Mouse (Mus musculus) heart, embryonic 11.5 days (tissue): ENCODE data around the gene Wbp2. TPM values are rescaled to one million over a fixed set of nuclear protein-coding genes. Genes with fewer than 3 reads are reported as not detected.
A peak's percentile ranks its signal among the peaks of the same experiment; 100 is the strongest.
"Not testable (repeated sequence)": the region's sequence is repeated elsewhere in the genome, so short reads cannot be mapped to it uniquely, and the experiment has no call there.

ENCODE experiments used
- ATAC-seq: fragments of 200-750 bp; cut with Nextera tagmentation; replicated peaks from 2 replicates; pipeline ENCODE4 v1.8.0; 2017; ENCODE audit warnings: moderate library complexity; ENCODE audit not compliant: insufficient number of reproducible peaks, low FRiP score, low TSS enrichment
- H3K27ac ChIP-seq: fragments of 300-500 bp; sonication (generic); 2 replicates; pipeline ENCODE4 v1.5.1; 2014; ENCODE audit warnings: mild to moderate bottlenecking, low read depth, low read length
- H3K27me3 ChIP-seq: fragments of 300-500 bp; sonication (generic); 2 replicates; pipeline ENCODE4 v1.6.1; 2014; ENCODE audit warnings: mild to moderate bottlenecking, low read length, mixed read lengths; ENCODE audit not compliant: control insufficient read depth, insufficient read depth
- H3K36me3 ChIP-seq: fragments of 300-500 bp; sonication (generic); 2 replicates; pipeline ENCODE4 v1.6.1; 2014; ENCODE audit warnings: mild to moderate bottlenecking, low read length, moderate library complexity, mixed read lengths; ENCODE audit not compliant: control insufficient read depth, insufficient read depth
- H3K4me1 ChIP-seq: fragments of 300-500 bp; sonication (generic); 2 replicates; pipeline ENCODE4 v1.6.1; 2014; ENCODE audit warnings: low read length; ENCODE audit not compliant: control insufficient read depth, insufficient read depth
- H3K4me2 ChIP-seq: fragments of 300-500 bp; sonication (generic); 2 replicates; pipeline ENCODE4 v1.6.1; 2014; ENCODE audit warnings: mild to moderate bottlenecking, moderate library complexity
- H3K4me3 ChIP-seq: fragments of 300-500 bp; sonication (generic); 2 replicates; pipeline ENCODE4 v1.5.1; 2014; ENCODE audit warnings: low read depth, low read length
- H3K9ac ChIP-seq: fragments of 300-500 bp; sonication (generic); 2 replicates; pipeline ENCODE4 v1.6.1; 2014; ENCODE audit warnings: mild to moderate bottlenecking, low read depth, low read length, moderate library complexity
- H3K9me3 ChIP-seq: fragments of 300-500 bp; sonication (generic); replicated peaks from 2 replicates; pipeline ENCODE4 v1.6.1; 2016; ENCODE audit warnings: low read length; ENCODE audit not compliant: control insufficient read depth
- WGBS: fragments of 180-500 bp; shearing (Covaris S2); extraction: QIAGEN DNeasy Blood & Tissue Kit; methylation state at CpG from one replicate; pipeline ENCODE4 v1.1.7; 2014; ENCODE audit not compliant: insufficient replicate concordance; 5-methylcytosine and 5-hydroxymethylcytosine counted together
- polyA plus RNA-seq: library from polyadenylated mRNA; unstranded; fragments of >200 nt; fragmentation: Nextera tagmentation; extraction: Ambion mirVana; gene quantifications from 2 replicates; pipeline ENCODE4 v1.2.1, GENCODE M21; 2014

The Wbp2 gene
- polyA plus RNA-seq, 1 experiment from 2014 or later: 129 TPM

GRCm38 (mm10) chr11:116099462-116099861 is 12.7 kb upstream of the Wbp2 start:
- H3K36me3 ChIP-seq: no peaks in the 10 kb centered on the region
- 85% methylated on average over 6 of the region's 6 CpGs for WGBS
- H3K9ac ChIP-seq: no peak overlapping the region
- no peak overlapping the region for H3K4me3 ChIP-seq
- H3K27ac ChIP-seq: peak overlapping the region; percentile 92
- no peak for ATAC-seq
- H3K9me3 ChIP-seq: no peaks in the 10 kb centered on the region
- H3K4me1 ChIP-seq: peaks cover 56% of the 10 kb centered on the region
- H3K4me2 ChIP-seq: no peak overlapping the region
- H3K27me3 ChIP-seq: no peaks in the 10 kb centered on the region

GRCm38 (mm10) chr11:116098711-116099460 is 12.1 kb upstream of the Wbp2 start:
- Histone ChIP-seq H3K4me2 (no peak overlapping the region), H3K9me3 (no peaks in the 10 kb centered on the region), H3K36me3 (no peaks in the 10 kb centered on the region), H3K27me3 (no peaks in the 10 kb centered on the region), H3K9ac (no peak overlapping the region), H3K4me3 (no peak overlapping the region), H3K4me1 (peaks cover 51% of the 10 kb centered on the region), H3K27ac (peak overlapping the region; percentile 92)
- no peak for ATAC-seq
- 65% methylated on average over 14 of the region's 14 CpGs for WGBS

- WGBS: 85% methylated on average over 5 of the region's 5 CpGs
- no peaks in the 10 kb centered on the region for H3K36me3 ChIP-seq
- no peak overlapping the region for H3K4me3 ChIP-seq
- H3K9me3 ChIP-seq: no peaks in the 10 kb centered on the region
- no peak overlapping the region for H3K4me2 ChIP-seq
- no peak overlapping the region for H3K9ac ChIP-seq
- no peak overlapping the region for H3K27ac ChIP-seq
- peaks cover 30% of the 10 kb centered on the region for H3K4me1 ChIP-seq
- ATAC-seq: no peak
- no peaks in the 10 kb centered on the region for H3K27me3 ChIP-seq
Observed at GRCm38 (mm10) chr11:116096213-116097108, 9.7 kb upstream of the Wbp2 start.

GRCm38 (mm10) chr11:116095573-116095972 is 8.8 kb upstream of the Wbp2 start:
- no peak for ATAC-seq
- Histone ChIP-seq H3K9me3 (no peaks in the 10 kb centered on the region), H3K4me2 (no peak overlapping the region), H3K4me1 (peaks cover 21% of the 10 kb centered on the region), H3K36me3 (no peaks in the 10 kb centered on the region), H3K27ac (no peak overlapping the region), H3K4me3 (no peak overlapping the region), H3K27me3 (no peaks in the 10 kb centered on the region), H3K9ac (no peak overlapping the region)
- WGBS: 51% methylated on average over 3 of the region's 3 CpGs

GRCm38 (mm10) chr11:116093771-116094565 is 7.2 kb upstream of the Wbp2 start:
- Histone ChIP-seq H3K4me3 (no peak overlapping the region), H3K9me3 (no peaks in the 10 kb centered on the region), H3K36me3 (no peaks in the 10 kb centered on the region), H3K27me3 (no peaks in the 10 kb centered on the region), H3K4me2 (peak overlapping the region; percentile 33), H3K27ac (peak overlapping the region; percentile 73), H3K4me1 (peaks cover 6% of the 10 kb centered on the region; the same call in 1 of the 2 replicates), H3K9ac (no peak overlapping the region)
- ATAC-seq: 0 out of 2 replicates have a peak, but pooled peaks have one; percentile 19
- WGBS: 30% methylated on average over 16 of the region's 16 CpGs

DNA sequence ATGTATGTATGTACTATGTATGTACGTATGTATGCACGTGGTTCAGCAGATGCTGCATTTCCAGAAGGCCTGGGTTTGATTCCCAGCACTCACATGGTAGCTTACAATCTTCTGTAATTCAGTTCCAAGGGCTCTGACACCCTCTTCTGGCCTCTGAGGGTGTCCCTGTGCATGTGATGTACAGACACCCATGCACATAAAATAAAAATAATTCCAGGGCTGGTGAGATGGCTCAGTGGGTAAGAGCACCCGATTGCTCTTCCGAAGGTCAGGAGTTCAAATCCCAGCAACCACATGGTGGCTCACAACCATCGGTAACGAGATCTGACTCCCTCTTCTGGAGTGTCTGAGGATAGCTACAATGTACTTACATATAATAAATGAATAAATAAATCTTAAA is 6.2 kb upstream of the Wbp2 start:
- not testable (repeated sequence) for H3K9me3 ChIP-seq, H3K9ac ChIP-seq, H3K4me3 ChIP-seq, H3K36me3 ChIP-seq, H3K4me1 ChIP-seq, H3K27me3 ChIP-seq, ATAC-seq, H3K4me2 ChIP-seq
- WGBS: 87% methylated on average over 6 of the region's 6 CpGs
- H3K27ac ChIP-seq: peak overlapping the region; percentile 73

DNA sequence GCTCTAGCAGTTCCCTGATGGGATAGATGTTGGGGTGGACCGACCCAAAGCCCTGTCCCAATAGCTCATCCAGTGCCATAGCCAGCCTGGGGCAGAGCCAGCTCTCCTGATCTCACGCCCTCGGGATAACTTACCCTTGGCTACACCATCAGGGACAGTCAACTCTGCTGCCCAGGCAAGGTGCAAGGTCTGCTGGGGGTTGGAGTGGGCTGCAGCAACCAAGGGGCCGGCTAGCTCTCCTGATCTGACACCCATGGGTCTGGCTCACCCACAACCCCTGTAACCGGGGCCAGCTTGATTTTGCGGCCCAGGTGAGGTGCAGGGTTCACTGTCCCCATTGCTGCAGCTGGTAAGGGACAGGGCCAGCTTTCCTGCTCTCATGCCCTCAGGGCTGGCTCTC is 4.8 kb upstream of the Wbp2 start:
- Histone ChIP-seq H3K4me2 (no peak overlapping the region), H3K27me3 (no peaks in the 10 kb centered on the region), H3K9ac (no peak overlapping the region), H3K27ac (no peak overlapping the region), H3K4me3 (no peak overlapping the region), H3K9me3 (no peaks in the 10 kb centered on the region), H3K36me3 (no peaks in the 10 kb centered on the region), H3K4me1 (no peaks in the 10 kb centered on the region)
- no peak for ATAC-seq
- 79% methylated on average over 6 of the region's 6 CpGs for WGBS

GRCm38 (mm10) chr11:116089545-116089944 is 2.8 kb upstream of the Wbp2 start:
- peaks cover 7% of the 10 kb centered on the region; the same call in 1 of the 2 replicates for H3K4me1 ChIP-seq
- WGBS: 82% methylated on average over 6 of the region's 6 CpGs
- H3K4me3 ChIP-seq: no peak overlapping the region
- ATAC-seq: no peak
- no peaks in the 10 kb centered on the region for H3K27me3 ChIP-seq
- H3K4me2 ChIP-seq: no peak overlapping the region
- H3K27ac ChIP-seq: no peak overlapping the region
- no peaks in the 10 kb centered on the region for H3K9me3 ChIP-seq
- no peak overlapping the region for H3K9ac ChIP-seq
- H3K36me3 ChIP-seq: no peaks in the 10 kb centered on the region
